Mouse (Mus musculus) hindbrain, embryonic 13.5 days (tissue): ENCODE results near the gene Dop1a. TPM values are rescaled to one million over a fixed set of nuclear protein-coding genes. Genes with fewer than 3 reads are reported as not detected.

Experiments
- ATAC-seq: fragments of 200-750 bp; cut with Nextera tagmentation; 2 replicates; pipeline ENCODE4 v1.8.0; 2017; ENCODE audit warnings: moderate TSS enrichment; ENCODE audit not compliant: low FRiP score
- H3K27ac ChIP-seq: fragments of 300-500 bp; sonication (generic); 2 replicates; pipeline ENCODE4 v1.5.1; 2015; ENCODE audit warnings: inconsistent platforms, mild to moderate bottlenecking, moderate library complexity
- H3K27me3 ChIP-seq: fragments of 300-500 bp; sonication (generic); 2 replicates; pipeline ENCODE4 v1.6.1; 2015; ENCODE audit warnings: mild to moderate bottlenecking, inconsistent platforms
- H3K36me3 ChIP-seq: fragments of 300-500 bp; sonication (generic); 2 replicates; pipeline ENCODE4 v1.6.1; 2015; ENCODE audit warnings: mild to moderate bottlenecking, inconsistent platforms
- H3K4me1 ChIP-seq: fragments of 300-500 bp; sonication (generic); replicated peaks from 2 replicates; pipeline ENCODE4 v1.6.1; 2015; ENCODE audit warnings: inconsistent platforms
- H3K4me2 ChIP-seq: fragments of 300-500 bp; sonication (generic); 2 replicates; pipeline ENCODE4 v1.6.1; 2015; ENCODE audit warnings: inconsistent platforms, mild to moderate bottlenecking, moderate library complexity
- H3K4me3 ChIP-seq: fragments of 300-500 bp; sonication (generic); 2 replicates; pipeline ENCODE4 v1.5.1; 2015; ENCODE audit warnings: mild to moderate bottlenecking, inconsistent platforms
- H3K9ac ChIP-seq: fragments of 300-500 bp; sonication (generic); 2 replicates; pipeline ENCODE4 v1.6.1; 2015; ENCODE audit warnings: mild to moderate bottlenecking, inconsistent platforms
- H3K9me3 ChIP-seq: fragments of 300-500 bp; sonication (generic); 2 replicates; pipeline ENCODE4 v1.6.1; 2016; ENCODE audit warnings: inconsistent platforms
- WGBS: fragments of 180-500 bp; shearing (Covaris S2); methylation state at CpG from one replicate; pipeline ENCODE4 v1.1.7; 2015; 5-methylcytosine and 5-hydroxymethylcytosine counted together
- polyA plus RNA-seq: library from polyadenylated mRNA; unstranded; fragments of >200 nt; fragmentation: Nextera tagmentation; extraction: Ambion mirVana; gene quantifications from 2 replicates; pipeline ENCODE4 v1.2.1, GENCODE M21; 2015

Gene Dop1a
- polyA plus RNA-seq, 1 experiment from 2014 or later, result 28.5 TPM

DNA sequence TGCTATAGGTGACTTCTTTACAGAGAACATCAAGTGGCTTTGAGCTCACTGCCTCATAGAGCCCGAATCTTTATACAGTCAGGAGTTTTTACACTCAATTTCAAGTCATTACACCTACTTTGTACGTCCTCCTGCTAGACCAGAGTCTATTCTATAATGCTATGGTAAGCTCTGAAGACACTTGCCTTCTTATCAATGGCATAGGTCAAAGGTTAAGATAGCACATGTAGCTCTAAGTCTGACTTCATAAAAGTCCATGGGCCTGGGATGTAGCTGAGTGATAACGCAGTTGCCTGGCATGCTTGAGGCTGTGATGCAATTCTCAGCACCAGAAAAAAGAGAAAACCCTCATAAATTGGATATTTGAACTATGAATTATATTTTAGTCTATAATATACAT is 47.4 kb downstream of the Dop1a start:
- H3K9ac ChIP-seq, result no peak overlapping the region
- no peak overlapping the region for H3K4me3 ChIP-seq
- no peaks in the 10 kb centered on the region for H3K27me3 ChIP-seq
- peaks cover 71% of the 10 kb centered on the region for H3K36me3 ChIP-seq
- ATAC-seq, result no peak
- no peak overlapping the region for H3K4me2 ChIP-seq
- WGBS, result 87% methylated on average over 3 of the region's 3 CpGs
- no peaks in the 10 kb centered on the region for H3K4me1 ChIP-seq
- H3K27ac ChIP-seq, result no peak overlapping the region
- H3K9me3 ChIP-seq, result no peaks in the 10 kb centered on the region

- H3K9ac ChIP-seq, result no peak overlapping the region
- peaks cover 73% of the 10 kb centered on the region for H3K36me3 ChIP-seq
- H3K27ac ChIP-seq, result no peak overlapping the region
- ATAC-seq, result no peak
- no peaks in the 10 kb centered on the region for H3K9me3 ChIP-seq
- H3K27me3 ChIP-seq, result no peaks in the 10 kb centered on the region
- H3K4me2 ChIP-seq, result no peak overlapping the region
- H3K4me3 ChIP-seq, result no peak overlapping the region
- H3K4me1 ChIP-seq, result no peaks in the 10 kb centered on the region
- WGBS, result 97% methylated on average over 4 of the region's 4 CpGs
These were observed 47.8 kb downstream of the Dop1a start for GRCm38 (mm10) chr9:86514798-86515197.

- no peak overlapping the region for H3K27ac ChIP-seq
- H3K36me3 ChIP-seq, result peaks cover 67% of the 10 kb centered on the region
- H3K4me3 ChIP-seq, result no peak overlapping the region
- no peak overlapping the region for H3K4me2 ChIP-seq
- no peaks in the 10 kb centered on the region for H3K4me1 ChIP-seq
- H3K9me3 ChIP-seq, result no peaks in the 10 kb centered on the region
- H3K9ac ChIP-seq, result no peak overlapping the region
- ATAC-seq, result no peak
- H3K27me3 ChIP-seq, result no peaks in the 10 kb centered on the region
These were observed 55.4 kb downstream of the Dop1a start for GRCm38 (mm10) chr9:86522335-86522734.

- no peaks in the 10 kb centered on the region for H3K9me3 ChIP-seq
- no peak overlapping the region for H3K9ac ChIP-seq
- H3K4me3 ChIP-seq, result no peak overlapping the region
- H3K27me3 ChIP-seq, result no peaks in the 10 kb centered on the region
- no peaks in the 10 kb centered on the region for H3K4me1 ChIP-seq
- no peak for ATAC-seq
- no peak overlapping the region for H3K4me2 ChIP-seq
- peaks cover 65% of the 10 kb centered on the region for H3K36me3 ChIP-seq
- 62% methylated on average over 2 of the region's 2 CpGs for WGBS
- H3K27ac ChIP-seq, result no peak overlapping the region
These were observed 58.6 kb downstream of the Dop1a start for GRCm38 (mm10) chr9:86525600-86525999.

DNA sequence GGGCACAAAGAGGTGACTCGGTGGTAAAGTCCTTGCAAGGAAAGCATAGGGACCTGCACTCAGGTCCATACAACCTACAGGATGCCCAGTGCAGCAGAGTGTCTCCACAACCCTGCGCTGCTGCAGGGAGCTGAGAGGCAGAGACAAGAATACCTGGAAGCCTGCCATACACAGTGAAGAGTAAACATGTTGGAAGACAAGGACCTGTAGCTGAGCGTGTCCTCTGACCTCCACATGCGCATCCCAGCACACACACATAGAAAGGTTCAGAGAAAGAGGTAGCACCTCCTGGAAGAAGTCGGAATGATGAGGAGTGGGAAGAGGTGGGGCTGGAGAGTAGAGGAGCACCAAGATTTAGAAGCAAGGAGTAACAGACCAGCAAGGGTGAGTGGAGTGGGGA is 67.1 kb downstream of the Dop1a start:
- ATAC-seq, result no peak
- H3K4me1 ChIP-seq, result no peaks in the 10 kb centered on the region
- H3K27me3 ChIP-seq, result no peaks in the 10 kb centered on the region
- no peak overlapping the region for H3K4me3 ChIP-seq
- no peak overlapping the region for H3K4me2 ChIP-seq
- no peak overlapping the region for H3K9ac ChIP-seq
- 95% methylated on average over 5 of the region's 5 CpGs for WGBS
- peaks cover 61% of the 10 kb centered on the region for H3K36me3 ChIP-seq
- H3K9me3 ChIP-seq, result no peaks in the 10 kb centered on the region
- no peak overlapping the region for H3K27ac ChIP-seq

GRCm38 (mm10) chr9:86543451-86543850 is 76.5 kb downstream of the Dop1a start:
- no peaks in the 10 kb centered on the region for H3K9me3 ChIP-seq
- H3K9ac ChIP-seq, result no peak overlapping the region
- H3K4me3 ChIP-seq, result no peak overlapping the region
- 89% methylated on average over 3 of the region's 3 CpGs for WGBS
- H3K36me3 ChIP-seq, result peaks cover 72% of the 10 kb centered on the region
- no peaks in the 10 kb centered on the region for H3K4me1 ChIP-seq
- no peak overlapping the region for H3K27ac ChIP-seq
- ATAC-seq, result no peak
- H3K27me3 ChIP-seq, result no peaks in the 10 kb centered on the region
- H3K4me2 ChIP-seq, result no peak overlapping the region

DNA sequence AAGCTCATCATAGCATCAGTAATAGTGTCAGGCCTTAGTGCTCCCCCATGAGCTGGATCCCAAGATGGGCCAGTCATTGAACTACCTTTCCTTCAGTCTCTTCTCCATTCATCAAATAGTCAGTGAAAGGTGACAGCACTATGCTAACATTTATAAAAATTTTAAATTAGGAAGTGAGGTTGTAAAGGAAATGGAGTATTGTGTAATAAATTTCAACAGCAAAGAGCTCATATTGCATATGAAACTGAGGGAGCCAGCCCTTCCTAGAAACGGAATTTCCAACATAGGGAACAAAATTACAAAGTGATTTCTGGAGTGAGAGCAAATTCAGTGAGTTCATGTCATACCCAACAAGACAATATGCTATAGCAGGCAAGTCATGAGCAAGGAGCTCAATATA is 77.6 kb downstream of the Dop1a start:
- no peak overlapping the region for H3K27ac ChIP-seq

GRCm38 (mm10) chr9:86549637-86550162 is 82.7 kb downstream of the Dop1a start:
- H3K9ac ChIP-seq, result no peak overlapping the region
- ATAC-seq, result no peak
- no peak overlapping the region for H3K4me2 ChIP-seq
- WGBS, result 93% methylated on average over 5 of the region's 5 CpGs
- H3K27ac ChIP-seq, result no peak overlapping the region
- H3K36me3 ChIP-seq, result peaks cover 79% of the 10 kb centered on the region
- no peaks in the 10 kb centered on the region for H3K4me1 ChIP-seq
- no peak overlapping the region for H3K4me3 ChIP-seq
- H3K27me3 ChIP-seq, result no peaks in the 10 kb centered on the region
- no peaks in the 10 kb centered on the region for H3K9me3 ChIP-seq

More for the DNA sequence above, 77.6 kb downstream of the Dop1a start:
- no peaks in the 10 kb centered on the region for H3K4me1 ChIP-seq
- no peak overlapping the region for H3K4me3 ChIP-seq
- H3K9ac ChIP-seq, result no peak overlapping the region
- no peak for ATAC-seq
- H3K9me3 ChIP-seq, result no peaks in the 10 kb centered on the region
- H3K4me2 ChIP-seq, result no peak overlapping the region
- no peaks in the 10 kb centered on the region for H3K27me3 ChIP-seq
- 84% methylated on average over 1 of the region's 1 CpGs for WGBS
- peaks cover 81% of the 10 kb centered on the region for H3K36me3 ChIP-seq

GRCm38 (mm10) chr9:86550717-86551116 is 83.8 kb downstream of the Dop1a start:
- Histone ChIP-seq H3K36me3 (peaks cover 77% of the 10 kb centered on the region), H3K27me3 (no peaks in the 10 kb centered on the region), H3K4me2 (no peak overlapping the region), H3K4me1 (no peaks in the 10 kb centered on the region), H3K9ac (no peak overlapping the region), H3K4me3 (no peak overlapping the region), H3K9me3 (no peaks in the 10 kb centered on the region), H3K27ac (no peak overlapping the region)
- no peak for ATAC-seq
- 89% methylated on average over 3 of the region's 3 CpGs for WGBS

DNA sequence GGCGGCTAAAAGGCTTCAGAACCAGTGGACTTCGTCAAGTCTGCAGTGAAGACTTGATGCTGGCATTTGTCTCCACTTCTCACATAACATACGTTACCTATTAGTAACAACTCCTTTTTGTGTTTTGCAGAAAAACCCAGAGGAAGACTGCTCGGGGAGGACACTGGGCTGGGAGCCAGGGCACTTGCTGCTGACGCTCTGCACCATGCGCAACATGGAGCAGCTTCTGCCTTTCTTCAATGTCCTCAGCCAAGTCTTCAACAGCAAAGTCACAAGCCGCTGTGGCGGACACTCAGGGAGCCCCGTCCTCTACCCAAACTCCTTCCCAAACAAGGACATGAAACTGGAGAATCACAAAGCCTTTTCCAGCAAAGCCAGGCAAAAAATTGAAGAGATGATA is 86.9 kb downstream of the Dop1a start:
- WGBS, result 90% methylated on average over 9 of the region's 9 CpGs
- Histone ChIP-seq H3K4me1 (no peaks in the 10 kb centered on the region), H3K27me3 (no peaks in the 10 kb centered on the region), H3K4me3 (no peak overlapping the region), H3K9me3 (no peaks in the 10 kb centered on the region), H3K9ac (no peak overlapping the region), H3K4me2 (no peak overlapping the region), H3K27ac (no peak overlapping the region), H3K36me3 (peaks cover 81% of the 10 kb centered on the region)
- no peak for ATAC-seq

- H3K27me3 ChIP-seq, result no peaks in the 10 kb centered on the region
- H3K4me2 ChIP-seq, result no peak overlapping the region
- no peak overlapping the region for H3K27ac ChIP-seq
- peaks cover 84% of the 10 kb centered on the region for H3K36me3 ChIP-seq
- WGBS, result 89% methylated on average over 4 of the region's 4 CpGs
- no peak overlapping the region for H3K4me3 ChIP-seq
- no peak overlapping the region for H3K9ac ChIP-seq
- ATAC-seq, result no peak
- H3K4me1 ChIP-seq, result no peaks in the 10 kb centered on the region
- no peaks in the 10 kb centered on the region for H3K9me3 ChIP-seq
These were observed 87.7 kb downstream of the Dop1a start for GRCm38 (mm10) chr9:86554641-86555040.

GRCm38 (mm10) chr9:86560543-86560942 is 93.6 kb downstream of the Dop1a start:
- H3K27me3 ChIP-seq, result no peaks in the 10 kb centered on the region

GRCm38 (mm10) chr9:86569314-86569910 is 102.5 kb downstream of the Dop1a start:
- Histone ChIP-seq H3K4me1 (peaks cover 21% of the 10 kb centered on the region), H3K36me3 (peaks cover 49% of the 10 kb centered on the region), H3K27ac (no peak overlapping the region), H3K27me3 (no peaks in the 10 kb centered on the region), H3K9me3 (no peaks in the 10 kb centered on the region), H3K4me3 (no peak overlapping the region), H3K9ac (no peak overlapping the region), H3K4me2 (no peak overlapping the region)
- ATAC-seq, result no peak
- WGBS, result 97% methylated on average over 3 of the region's 3 CpGs

More at GRCm38 (mm10) chr9:86560543-86560942, 93.6 kb downstream of the Dop1a start:
- Histone ChIP-seq H3K4me1 (no peaks in the 10 kb centered on the region), H3K27ac (no peak overlapping the region), H3K36me3 (peaks cover 92% of the 10 kb centered on the region), H3K4me3 (no peak overlapping the region), H3K9me3 (no peaks in the 10 kb centered on the region), H3K9ac (no peak overlapping the region), H3K4me2 (no peak overlapping the region)
- 89% methylated on average over 3 of the region's 3 CpGs for WGBS
- ATAC-seq, result no peak
